Mouse (Mus musculus) MEL (cell line): ENCODE measurements around the gene Fam71a.

Experiments used
- CTCF ChIP-seq, 3 experiments: IDR thresholded peaks in 2 of 3; conservative IDR thresholded peaks in 1 of 3; 2 replicates each; pipeline ENCODE4 v1.5.1; 2011 to 2012; ENCODE audit warnings: low read length in 3 of 3, low read depth in 2 of 3, mild to moderate bottlenecking in 2 of 3, improper control_type of control experiment in 1 of 3, inconsistent platforms in 1 of 3, mixed read lengths in 1 of 3, moderate library complexity in 1 of 3; ENCODE audit not compliant: control insufficient read depth in 1 of 3, insufficient read depth in 1 of 3, poor library complexity in 1 of 3, severe bottlenecking in 1 of 3
- E2F4 ChIP-seq: IDR thresholded peaks from 2 replicates; pipeline ENCODE4 v1.6.1; 2011; ENCODE audit warnings: low read depth, low read length, improper control_type of control experiment, borderline replicate concordance
- ELF1 ChIP-seq: IDR thresholded peaks from 2 replicates; pipeline ENCODE4 v1.6.1; 2014; ENCODE audit warnings: low read depth, mild to moderate bottlenecking, inconsistent platforms, low read length, improper control_type of control experiment, moderate library complexity
- EP300 ChIP-seq, 2 experiments: IDR thresholded peaks; 2 replicates each; pipeline ENCODE4 v1.6.1; 2011; ENCODE audit warnings: improper control_type of control experiment in 2 of 2, low read length in 2 of 2, low read depth in 1 of 2, mild to moderate bottlenecking in 1 of 2
- ETS1 ChIP-seq: IDR thresholded peaks from 2 replicates; pipeline ENCODE4 v1.6.1; 2012; ENCODE audit warnings: low read depth, mild to moderate bottlenecking, inconsistent platforms, low read length, improper control_type of control experiment, moderate library complexity
- MAFK ChIP-seq: IDR thresholded peaks from 2 replicates; pipeline ENCODE4 v1.6.1; 2011; ENCODE audit warnings: low read depth, mild to moderate bottlenecking, low read length, improper control_type of control experiment, borderline replicate concordance
- MYB ChIP-seq: IDR thresholded peaks from 2 replicates; pipeline ENCODE4 v1.6.1; 2011; ENCODE audit warnings: mild to moderate bottlenecking, low read depth, low read length, improper control_type of control experiment
- MYC ChIP-seq: IDR thresholded peaks from 2 replicates; pipeline ENCODE4 v1.6.1; 2011; ENCODE audit warnings: low read depth, mild to moderate bottlenecking, low read length, improper control_type of control experiment, moderate library complexity
- POLR2A ChIP-seq, 2 experiments: IDR thresholded peaks; 2 replicates each; pipeline ENCODE4 v1.6.1; 2011 to 2012; ENCODE audit warnings: low read length in 2 of 2, mild to moderate bottlenecking in 2 of 2, control low read depth in 1 of 2, improper control_type of control experiment in 1 of 2, low read depth in 1 of 2, moderate library complexity in 1 of 2; ENCODE audit not compliant: control insufficient read depth in 1 of 2, insufficient read depth in 1 of 2, poor library complexity in 1 of 2
- TCF12 ChIP-seq: IDR thresholded peaks from 2 replicates; pipeline ENCODE4 v1.6.1; 2014; ENCODE audit warnings: low read depth, mild to moderate bottlenecking, inconsistent platforms, low read length, improper control_type of control experiment, moderate library complexity
- ZC3H11A ChIP-seq: IDR thresholded peaks from 2 replicates; pipeline ENCODE4 v1.6.1; 2012; ENCODE audit warnings: low read depth, mild to moderate bottlenecking, inconsistent platforms, low read length, improper control_type of control experiment

DNA sequence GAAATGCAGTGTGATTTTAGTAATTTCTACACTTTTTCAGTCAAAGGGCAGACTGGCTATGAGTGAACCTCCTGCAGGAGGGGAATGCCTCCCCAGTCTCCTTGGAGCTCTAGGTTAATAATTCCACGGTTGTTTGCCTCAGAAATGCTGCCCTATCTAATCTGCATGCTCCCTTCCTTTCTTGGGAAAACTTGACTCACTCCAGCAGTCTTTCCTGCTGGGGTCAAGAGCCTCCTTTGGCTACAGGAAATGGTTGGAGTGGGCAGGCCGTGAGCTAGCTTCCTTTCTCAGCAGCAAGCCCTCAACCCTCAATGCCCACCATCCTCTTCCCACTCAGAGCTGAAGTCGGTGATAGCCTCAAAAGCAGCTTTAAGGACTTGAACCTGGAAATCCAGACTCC is 10.3 kb downstream of the Fam71a start:
- TF ChIP-seq MAFK (no peak), TCF12 (no peak), POLR2A (IDR thresholded peaks at IDR 0.05; ENCODE audit: control insufficient read depth in 1 of 2, insufficient read depth in 1 of 2, low read depth in 1 of 2, low read length in 2 of 2, poor library complexity in 1 of 2) (no peak), CTCF (IDR thresholded peaks at IDR 0.05 in 2 of 3, conservative IDR thresholded peaks at IDR 0.05 in 1 of 3; ENCODE audit: control insufficient read depth in 1 of 3, insufficient read depth in 1 of 3, low read depth in 2 of 3, low read length in 3 of 3, poor library complexity in 1 of 3, severe bottlenecking in 1 of 3) (no peak), ETS1 (no peak), E2F4 (no peak), ZC3H11A (no peak), MYB (no peak), EP300 (IDR thresholded peaks at IDR 0.05; ENCODE audit: low read depth in 1 of 2, low read length in 2 of 2) (no peak), MYC (no peak), ELF1 (no peak)
